Mouse (Mus musculus) hindbrain, embryonic 14.5 days (tissue): ENCODE data around the gene Abcb11. TPM values are rescaled to one million over a fixed set of nuclear protein-coding genes. Genes with fewer than 3 reads are reported as not detected.

Source experiments
- ATAC-seq: fragments of 200-750 bp; cut with Nextera tagmentation; 2 replicates; pipeline ENCODE4 v1.8.0; 2017; ENCODE audit warnings: moderate number of reproducible peaks, mild to moderate bottlenecking, moderate TSS enrichment, moderate library complexity; ENCODE audit not compliant: low FRiP score
- DNase-seq: peaks from one replicate; pipeline ENCODE4 v3.0.0-alpha.2; 2015; ENCODE audit warnings: low spot score
- H3K27ac ChIP-seq: fragments of 300-500 bp; sonication (generic); 2 replicates; pipeline ENCODE4 v1.5.1; 2014; ENCODE audit warnings: mild to moderate bottlenecking, moderate library complexity
- H3K27me3 ChIP-seq: fragments of 300-500 bp; sonication (generic); 2 replicates; pipeline ENCODE4 v1.6.1; 2014; ENCODE audit warnings: mild to moderate bottlenecking, low read length, mixed read lengths; ENCODE audit not compliant: control insufficient read depth, insufficient read depth
- H3K36me3 ChIP-seq: fragments of 300-500 bp; sonication (generic); replicated peaks from 2 replicates; pipeline ENCODE4 v1.6.1; 2014; ENCODE audit not compliant: control insufficient read depth, insufficient read depth
- H3K4me1 ChIP-seq: fragments of 300-500 bp; sonication (generic); replicated peaks from 2 replicates; pipeline ENCODE4 v1.6.1; 2014; ENCODE audit warnings: antibody characterized with exemption, low read length, mixed read lengths; ENCODE audit not compliant: control insufficient read depth, insufficient read depth
- H3K4me2 ChIP-seq: fragments of 300-500 bp; sonication (generic); replicated peaks from 2 replicates; pipeline ENCODE4 v1.6.1; 2014; ENCODE audit warnings: mild to moderate bottlenecking, moderate library complexity
- H3K4me3 ChIP-seq: fragments of 300-500 bp; sonication (generic); replicated peaks from 2 replicates; pipeline ENCODE4 v1.5.1; 2014; ENCODE audit warnings: mild to moderate bottlenecking, low read length
- H3K9ac ChIP-seq: fragments of 300-500 bp; sonication (generic); 2 replicates; pipeline ENCODE4 v1.6.1; 2014
- H3K9me3 ChIP-seq: fragments of 300-500 bp; sonication (generic); 2 replicates; pipeline ENCODE4 v1.6.1; 2016; ENCODE audit warnings: low read length; ENCODE audit not compliant: control insufficient read depth
- WGBS: fragments of 180-500 bp; shearing (Covaris S2); extraction: QIAGEN DNeasy Blood & Tissue Kit; methylation state at CpG from one replicate; pipeline ENCODE4 v1.1.7; 2014; 5-methylcytosine and 5-hydroxymethylcytosine counted together
- polyA plus RNA-seq: library from polyadenylated mRNA; unstranded; fragments of >200 nt; fragmentation: Nextera tagmentation; extraction: Ambion mirVana; gene quantifications from 2 replicates; pipeline ENCODE4 v1.2.1, GENCODE M21; 2014

Gene Abcb11
- polyA plus RNA-seq, result 0.12 and 0.13 TPM in 2 replicates

DNA sequence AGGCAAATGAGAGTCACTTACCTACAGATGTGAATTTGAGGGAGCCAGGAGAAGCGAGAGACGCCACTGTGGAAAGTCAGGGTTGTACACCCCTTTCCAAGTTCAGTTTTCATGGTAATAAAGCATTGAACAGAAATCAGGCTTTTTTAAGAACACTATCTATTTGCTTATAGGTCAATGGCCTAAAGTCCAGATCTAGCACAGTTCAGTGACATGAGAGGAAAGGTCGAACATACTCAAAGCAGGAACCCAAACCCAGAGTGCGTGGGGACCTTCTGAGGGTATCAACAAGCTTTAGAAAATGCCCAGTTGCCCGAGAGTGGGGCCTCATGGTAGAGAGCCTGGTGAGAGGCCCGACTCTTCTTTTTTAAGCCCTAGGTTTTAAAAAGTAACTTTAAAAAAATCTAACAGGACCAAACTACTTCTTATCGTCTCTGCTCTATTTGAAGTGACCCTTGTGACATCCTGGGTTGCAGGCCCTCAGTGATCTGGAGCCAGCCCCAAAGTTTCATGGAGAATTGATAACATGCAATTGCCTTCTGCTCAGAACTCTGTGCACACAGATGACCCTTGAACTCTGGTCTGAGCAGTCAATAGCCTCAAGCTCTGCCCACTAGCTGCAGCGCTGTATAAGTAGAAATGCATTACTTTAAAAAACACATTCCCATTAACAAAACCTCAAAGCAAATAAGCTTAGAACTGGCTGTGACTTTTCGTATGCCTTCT is at the start of gene Abcb11:
Abcb11 (minus strand) TSS at position 121 of the 726 bp plus-strand sequence.
- WGBS, result 89% methylated on average over 9 of the region's 9 CpGs
- H3K9ac ChIP-seq, result no peak within 1 kb of the TSS
- no peaks in the 10 kb centered on the region for H3K27me3 ChIP-seq
- H3K27ac ChIP-seq, result no peak within 1 kb of the TSS
- H3K4me2 ChIP-seq, result no peak within 1 kb of the TSS
- no peak for DNase-seq
- no peak for ATAC-seq
- H3K9me3 ChIP-seq, result no peaks in the 10 kb centered on the region
- no peaks in the 10 kb centered on the region for H3K4me1 ChIP-seq
- no peak within 1 kb of the TSS for H3K4me3 ChIP-seq
- no peaks in the 10 kb centered on the region for H3K36me3 ChIP-seq

DNA sequence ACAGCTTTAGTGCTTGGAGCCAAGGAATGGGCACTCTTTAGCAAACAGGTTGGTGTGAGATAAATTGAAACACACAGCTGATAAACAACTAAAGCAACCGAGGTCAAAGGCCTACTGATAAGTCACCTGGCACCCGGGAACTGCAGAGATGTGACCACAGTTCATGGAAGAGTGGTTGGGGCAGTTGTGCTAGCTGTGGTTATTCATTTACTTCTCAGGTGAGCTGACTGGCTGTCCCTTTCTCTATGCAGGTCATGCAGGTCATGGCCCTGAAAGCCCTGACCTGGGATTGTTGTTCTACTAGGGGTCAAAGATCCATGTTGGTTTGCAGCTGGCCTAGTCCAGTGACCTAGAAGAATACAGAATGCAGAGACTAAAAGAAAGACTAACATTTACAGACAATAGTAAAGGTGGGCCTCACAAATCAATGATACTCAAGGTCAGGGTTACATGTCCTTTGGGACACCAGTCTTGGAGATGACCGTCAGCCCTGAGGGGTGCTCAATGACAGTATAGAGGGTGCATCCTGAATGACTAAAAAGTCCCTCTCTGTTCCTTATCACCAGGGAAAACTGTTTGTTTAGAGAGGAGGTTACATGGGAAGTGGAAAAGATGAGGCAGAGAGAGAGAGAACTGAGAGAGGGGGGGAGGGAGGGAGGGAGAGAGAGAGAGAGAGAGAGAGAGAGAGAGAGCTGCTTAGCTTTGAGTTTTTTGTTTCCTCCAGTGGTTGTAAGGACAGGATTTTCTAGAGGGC is 43.9 kb upstream of the Abcb11 start:
- H3K9me3 ChIP-seq, result no peaks in the 10 kb centered on the region
- no peaks in the 10 kb centered on the region for H3K4me1 ChIP-seq
- H3K27ac ChIP-seq, result no peak overlapping the region
- WGBS, result 89% methylated on average over 3 of the region's 3 CpGs
- H3K9ac ChIP-seq, result no peak overlapping the region
- no peak overlapping the region for H3K4me2 ChIP-seq
- DNase-seq (no peak), ATAC-seq (no peak)
- no peaks in the 10 kb centered on the region for H3K27me3 ChIP-seq
- no peaks in the 10 kb centered on the region for H3K36me3 ChIP-seq
- H3K4me3 ChIP-seq, result no peak overlapping the region

DNA sequence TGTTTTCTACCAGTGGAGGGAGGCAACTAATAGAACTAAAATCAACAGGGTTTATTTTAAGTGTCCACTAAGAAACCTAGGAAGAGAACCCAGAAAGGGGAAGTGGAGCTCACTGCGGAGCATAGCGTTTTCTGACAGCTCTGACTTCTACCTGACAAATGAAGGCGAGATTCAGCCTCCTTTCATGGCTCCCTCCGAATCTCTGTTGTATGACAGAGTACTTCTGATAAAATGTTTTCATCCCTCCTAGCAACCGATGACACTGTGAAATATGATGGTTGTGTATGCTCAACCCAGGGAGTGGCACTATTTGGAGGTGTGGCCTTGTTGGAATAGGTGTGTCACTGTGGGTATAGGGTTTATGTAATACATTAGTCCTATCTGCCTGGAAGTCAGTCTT is 40.4 kb upstream of the Abcb11 start:
- Histone ChIP-seq H3K9me3 (no peaks in the 10 kb centered on the region), H3K27me3 (no peaks in the 10 kb centered on the region), H3K4me3 (no peak overlapping the region), H3K27ac (no peak overlapping the region), H3K4me1 (no peaks in the 10 kb centered on the region), H3K9ac (no peak overlapping the region), H3K36me3 (no peaks in the 10 kb centered on the region), H3K4me2 (no peak overlapping the region)
- DNase-seq (no peak), ATAC-seq (no peak)
- 83% methylated on average over 5 of the region's 5 CpGs for WGBS

DNA sequence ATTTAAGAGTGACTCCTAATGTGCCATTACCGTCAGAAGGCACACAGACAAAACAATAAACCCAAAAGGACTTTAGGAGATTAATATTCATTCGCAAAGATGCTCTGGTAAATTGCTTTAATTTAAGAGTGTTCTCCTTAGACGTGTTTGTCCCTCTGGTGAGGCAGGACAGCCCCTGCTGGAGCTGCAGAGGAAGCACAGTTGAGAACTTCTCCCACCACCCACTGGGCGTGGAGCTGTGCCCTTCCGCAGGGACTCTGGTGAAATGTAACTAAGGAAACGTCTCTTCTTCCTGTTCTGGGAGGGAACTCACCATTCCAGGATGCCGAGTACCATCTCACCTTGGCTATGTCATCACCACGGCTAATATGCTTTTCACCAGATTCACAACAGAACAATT is 39.3 kb upstream of the Abcb11 start:
- no peak overlapping the region for H3K4me3 ChIP-seq
- ATAC-seq, result no peak
- 46% methylated on average over 8 of the region's 8 CpGs for WGBS
- no peak for DNase-seq
- H3K4me1 ChIP-seq, result no peaks in the 10 kb centered on the region
- no peak overlapping the region for H3K9ac ChIP-seq
- H3K4me2 ChIP-seq, result no peak overlapping the region
- no peak overlapping the region for H3K27ac ChIP-seq
- H3K27me3 ChIP-seq, result no peaks in the 10 kb centered on the region
- H3K9me3 ChIP-seq, result no peaks in the 10 kb centered on the region
- H3K36me3 ChIP-seq, result no peaks in the 10 kb centered on the region

DNA sequence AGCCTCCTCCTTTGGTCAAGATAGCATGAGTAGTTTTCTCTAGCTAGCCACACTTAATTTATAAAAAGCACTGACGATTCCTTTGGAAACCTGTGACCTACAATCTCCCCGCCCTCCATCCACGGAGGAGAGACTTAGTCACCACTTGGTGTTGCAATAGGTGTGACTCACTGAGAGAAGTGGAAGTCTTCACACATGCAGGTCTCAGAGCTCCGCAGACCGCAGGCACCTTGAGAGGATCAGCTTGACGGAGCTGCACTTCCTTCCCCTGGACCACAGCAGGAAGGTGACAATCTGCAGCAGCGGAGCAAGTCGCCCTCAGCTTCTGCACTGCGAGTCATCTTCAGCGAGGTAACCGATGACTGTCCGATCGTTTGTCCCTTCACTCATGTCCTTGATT is 37.9 kb upstream of the Abcb11 start, which contains the start of gene Dhrs9:
Dhrs9 (plus strand) TSS at position 165 of the 400 bp plus-strand sequence.
- Histone ChIP-seq H3K4me2 (no peak within 1 kb of the TSS), H3K27me3 (no peaks in the 10 kb centered on the region), H3K9ac (no peak within 1 kb of the TSS), H3K4me3 (no peak within 1 kb of the TSS), H3K4me1 (no peaks in the 10 kb centered on the region), H3K9me3 (no peaks in the 10 kb centered on the region), H3K36me3 (no peaks in the 10 kb centered on the region), H3K27ac (no peak within 1 kb of the TSS)
- no peak for DNase-seq
- 88% methylated on average over 13 of the region's 13 CpGs for WGBS
- no peak for ATAC-seq

DNA sequence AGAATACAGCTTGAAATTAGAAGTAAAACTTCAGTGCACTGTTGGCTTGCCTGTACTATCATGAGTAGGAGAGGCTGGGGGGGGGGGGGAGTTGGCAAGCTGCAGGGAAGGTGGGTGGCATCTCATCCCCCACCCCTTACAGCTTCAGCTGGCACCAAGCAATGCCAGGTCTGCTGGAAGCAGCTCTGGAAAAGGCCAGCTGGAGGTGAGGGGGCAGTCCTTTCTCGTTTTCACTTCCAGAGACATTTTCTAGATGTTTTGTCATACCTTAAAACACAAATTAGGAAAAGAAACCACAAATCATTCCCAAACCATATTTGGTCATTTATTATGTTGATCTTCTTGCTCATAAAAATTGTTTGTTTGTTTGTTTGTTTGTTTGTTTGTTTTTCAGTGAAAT is 37.4 kb upstream of the Abcb11 start:
- Histone ChIP-seq H3K9me3 (no peaks in the 10 kb centered on the region), H3K4me2 (no peak overlapping the region), H3K27me3 (no peaks in the 10 kb centered on the region), H3K9ac (no peak overlapping the region), H3K27ac (no peak overlapping the region), H3K4me1 (no peaks in the 10 kb centered on the region), H3K36me3 (no peaks in the 10 kb centered on the region), H3K4me3 (no peak overlapping the region)
- 57% methylated on average over 1 of the region's 1 CpGs for WGBS
- no peak for ATAC-seq
- DNase-seq, result no peak

DNA sequence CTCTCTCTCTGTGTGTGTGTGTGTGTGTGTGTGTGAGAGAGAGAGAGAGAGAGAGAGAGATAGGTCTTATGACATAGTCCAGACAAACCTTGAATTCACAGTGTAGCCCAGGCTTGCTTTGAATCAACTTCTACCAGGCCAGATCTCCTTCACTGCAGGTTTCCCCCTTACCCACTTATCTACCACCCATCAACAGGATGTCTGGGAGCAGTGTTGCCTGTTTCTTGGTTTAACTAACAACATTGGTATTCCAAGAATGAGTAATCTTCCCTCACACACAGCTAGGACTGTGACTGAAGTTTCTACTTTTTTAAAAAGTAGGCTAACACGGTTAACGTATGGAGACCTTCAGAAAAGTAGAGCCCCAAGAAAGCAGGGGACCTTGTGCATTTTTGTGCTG is 34.4 kb upstream of the Abcb11 start:
- H3K9ac ChIP-seq, result no peak overlapping the region
- H3K36me3 ChIP-seq, result no peaks in the 10 kb centered on the region
- ATAC-seq (no peak), DNase-seq (no peak)
- no peak overlapping the region for H3K4me3 ChIP-seq
- H3K27me3 ChIP-seq, result no peaks in the 10 kb centered on the region
- no peak overlapping the region for H3K4me2 ChIP-seq
- 92% methylated on average over 2 of the region's 2 CpGs for WGBS
- no peaks in the 10 kb centered on the region for H3K4me1 ChIP-seq
- no peaks in the 10 kb centered on the region for H3K9me3 ChIP-seq
- H3K27ac ChIP-seq, result no peak overlapping the region

DNA sequence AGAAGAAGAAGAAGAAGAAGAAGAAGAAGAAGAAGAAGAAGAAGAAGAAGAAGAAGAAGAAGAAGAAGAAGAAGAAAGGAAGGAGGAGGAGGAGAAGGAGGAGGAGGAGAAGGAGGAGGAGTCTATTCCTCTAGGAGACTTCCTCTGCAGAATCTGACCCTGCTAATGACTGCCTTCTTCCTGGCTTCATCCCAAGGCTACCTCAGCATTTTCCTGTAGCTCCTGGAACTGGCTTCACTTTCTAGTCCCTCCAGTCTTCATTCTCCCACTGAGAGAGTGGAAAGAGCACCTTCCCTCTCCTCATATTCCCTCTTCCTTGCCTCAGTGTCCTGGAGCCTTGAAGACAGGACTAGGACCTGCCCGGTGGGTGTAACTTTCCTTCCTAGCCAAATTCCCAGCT is 22.9 kb upstream of the Abcb11 start:
- Histone ChIP-seq H3K4me2 (no peak overlapping the region), H3K9ac (no peak overlapping the region), H3K27ac (no peak overlapping the region), H3K27me3 (no peaks in the 10 kb centered on the region), H3K4me3 (no peak overlapping the region), H3K9me3 (no peaks in the 10 kb centered on the region), H3K4me1 (no peaks in the 10 kb centered on the region), H3K36me3 (no peaks in the 10 kb centered on the region)
- WGBS, result 94% methylated on average over 1 of the region's 1 CpGs
- ATAC-seq (no peak), DNase-seq (no peak)

DNA sequence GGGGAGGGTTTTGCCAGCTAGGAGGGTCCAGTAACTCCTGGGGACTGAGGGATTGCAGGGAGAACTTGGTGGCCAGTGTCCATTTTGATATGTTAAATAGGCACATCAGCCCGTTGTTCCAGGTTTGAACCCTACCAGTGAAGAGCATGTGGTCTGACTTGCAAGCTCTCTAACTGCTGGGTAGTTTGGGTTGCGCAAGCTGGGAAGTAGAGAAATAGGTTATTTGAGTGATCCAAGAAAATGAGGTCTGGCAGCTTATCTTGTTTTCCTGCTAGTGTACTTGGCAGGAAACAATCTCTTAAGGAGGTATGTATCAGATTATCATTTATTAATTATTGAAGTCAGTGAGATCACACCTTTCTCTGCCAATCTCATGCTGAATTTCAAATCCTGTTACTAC is 22.4 kb upstream of the Abcb11 start:
- no peaks in the 10 kb centered on the region for H3K4me1 ChIP-seq
- H3K27me3 ChIP-seq, result no peaks in the 10 kb centered on the region
- H3K9ac ChIP-seq, result no peak overlapping the region
- ATAC-seq, result no peak
- H3K9me3 ChIP-seq, result no peaks in the 10 kb centered on the region
- no peak overlapping the region for H3K4me2 ChIP-seq
- no peak overlapping the region for H3K27ac ChIP-seq
- no peak for DNase-seq
- H3K4me3 ChIP-seq, result no peak overlapping the region
- H3K36me3 ChIP-seq, result no peaks in the 10 kb centered on the region
- WGBS, result 92% methylated on average over 2 of the region's 2 CpGs
